Mouse (Mus musculus): ENCODE measurements around the gene Gm49405.

The Gm49405 gene

GRCm38 (mm10) chr19:3996106-3996505, 4.3 kb upstream of the Gm49405 start:
- no peaks in the 10 kb centered on the region for H3K36me3 ChIP-seq (ENCODE audit: control insufficient read depth, insufficient read depth, low read length, poor library complexity, severe bottlenecking)
- H3K27me3 ChIP-seq (ENCODE audit: control insufficient read depth, insufficient read depth, low read length, poor library complexity, severe bottlenecking) = no peaks in the 10 kb centered on the region
- no peak for DNase-seq (ENCODE audit: low read depth, low spot score)

GRCm38 (mm10) chr19:3996747-3997146, 3.7 kb upstream of the Gm49405 start:
- no peak for DNase-seq (ENCODE audit: low read depth, low spot score)
- Histone ChIP-seq H3K36me3 (ENCODE audit: control insufficient read depth, insufficient read depth, low read length, poor library complexity, severe bottlenecking) (no peaks in the 10 kb centered on the region), H3K27me3 (ENCODE audit: control insufficient read depth, insufficient read depth, low read length, poor library complexity, severe bottlenecking) (no peaks in the 10 kb centered on the region)

- Histone ChIP-seq H3K36me3 (ENCODE audit: control insufficient read depth, insufficient read depth, low read length, poor library complexity, severe bottlenecking) (no peaks in the 10 kb centered on the region), H3K27me3 (ENCODE audit: control insufficient read depth, insufficient read depth, low read length, poor library complexity, severe bottlenecking) (no peaks in the 10 kb centered on the region)
- DNase-seq (ENCODE audit: low read depth, low spot score) = no peak
Measured at GRCm38 (mm10) chr19:3997231-3997630, 3.2 kb upstream of the Gm49405 start.

GRCm38 (mm10) chr19:3998335-3998734, 2.1 kb upstream of the Gm49405 start:
- DNase-seq (ENCODE audit: low read depth, low spot score) = no peak
- no peaks in the 10 kb centered on the region for H3K36me3 ChIP-seq (ENCODE audit: control insufficient read depth, insufficient read depth, low read length, poor library complexity, severe bottlenecking)
- H3K27me3 ChIP-seq (ENCODE audit: control insufficient read depth, insufficient read depth, low read length, poor library complexity, severe bottlenecking) = no peaks in the 10 kb centered on the region

- DNase-seq (ENCODE audit: low read depth, low spot score) = no peak
- Histone ChIP-seq H3K27me3 (ENCODE audit: control insufficient read depth, insufficient read depth, low read length, poor library complexity, severe bottlenecking) (no peaks in the 10 kb centered on the region), H3K36me3 (ENCODE audit: control insufficient read depth, insufficient read depth, low read length, poor library complexity, severe bottlenecking) (no peaks in the 10 kb centered on the region)
Measured at GRCm38 (mm10) chr19:3999121-3999730, 1.2 kb upstream of the Gm49405 start.

GRCm38 (mm10) chr19:4000949-4001525, 611 bp downstream of the Gm49405 start:
- DNase-seq (ENCODE audit: low read depth, low spot score) = no peak

GRCm38 (mm10) chr19:4001752-4002151, 1.3 kb downstream of the Gm49405 start:
- Histone ChIP-seq H3K36me3 (ENCODE audit: control insufficient read depth, insufficient read depth, low read length, poor library complexity, severe bottlenecking) (peaks cover 4% of the 10 kb centered on the region; the same call in 1 of the 2 replicates), H3K27me3 (ENCODE audit: control insufficient read depth, insufficient read depth, low read length, poor library complexity, severe bottlenecking) (no peaks in the 10 kb centered on the region)
- no peak for DNase-seq (ENCODE audit: low read depth, low spot score)

More at GRCm38 (mm10) chr19:4000949-4001525, 611 bp downstream of the Gm49405 start:
- H3K36me3 ChIP-seq (ENCODE audit: control insufficient read depth, insufficient read depth, low read length, poor library complexity, severe bottlenecking) = peaks cover under 1% of the 10 kb centered on the region; the same call in 1 of the 2 replicates
- no peaks in the 10 kb centered on the region for H3K27me3 ChIP-seq (ENCODE audit: control insufficient read depth, insufficient read depth, low read length, poor library complexity, severe bottlenecking)

GRCm38 (mm10) chr19:4003112-4003511, 2.7 kb downstream of the Gm49405 start, which contains the start of gene Doc2g:
Gene Doc2g (plus strand): TSS chr19:4003313.
- H3K36me3 ChIP-seq (ENCODE audit: control insufficient read depth, insufficient read depth, low read length, poor library complexity, severe bottlenecking) = peaks cover 7% of the 10 kb centered on the region
- H3K27me3 ChIP-seq (ENCODE audit: control insufficient read depth, insufficient read depth, low read length, poor library complexity, severe bottlenecking) = no peaks in the 10 kb centered on the region
- no peak for DNase-seq (ENCODE audit: low read depth, low spot score)

- no peak for DNase-seq (ENCODE audit: low read depth, low spot score)
- peaks cover 7% of the 10 kb centered on the region for H3K36me3 ChIP-seq (ENCODE audit: control insufficient read depth, insufficient read depth, low read length, poor library complexity, severe bottlenecking)
Measured at GRCm38 (mm10) chr19:4003641-4004040, 3.2 kb downstream of the Gm49405 start.

GRCm38 (mm10) chr19:4004331-4004730, 3.9 kb downstream of the Gm49405 start:
- no peak for DNase-seq (ENCODE audit: low read depth, low spot score)
- Histone ChIP-seq H3K36me3 (ENCODE audit: control insufficient read depth, insufficient read depth, low read length, poor library complexity, severe bottlenecking) (peaks cover 7% of the 10 kb centered on the region), H3K27me3 (ENCODE audit: control insufficient read depth, insufficient read depth, low read length, poor library complexity, severe bottlenecking) (no peaks in the 10 kb centered on the region)

More at GRCm38 (mm10) chr19:4003641-4004040, 3.2 kb downstream of the Gm49405 start:
- H3K27me3 ChIP-seq (ENCODE audit: control insufficient read depth, insufficient read depth, low read length, poor library complexity, severe bottlenecking) = no peaks in the 10 kb centered on the region

GRCm38 (mm10) chr19:4005091-4005490, 4.7 kb downstream of the Gm49405 start:
- DNase-seq (ENCODE audit: low read depth, low spot score) = no peak
- Histone ChIP-seq H3K27me3 (ENCODE audit: control insufficient read depth, insufficient read depth, low read length, poor library complexity, severe bottlenecking) (no peaks in the 10 kb centered on the region), H3K36me3 (ENCODE audit: control insufficient read depth, insufficient read depth, low read length, poor library complexity, severe bottlenecking) (peaks cover 7% of the 10 kb centered on the region)

- DNase-seq (ENCODE audit: low read depth, low spot score) = no peak
- H3K27me3 ChIP-seq (ENCODE audit: control insufficient read depth, insufficient read depth, low read length, poor library complexity, severe bottlenecking) = no peaks in the 10 kb centered on the region
- H3K36me3 ChIP-seq (ENCODE audit: control insufficient read depth, insufficient read depth, low read length, poor library complexity, severe bottlenecking) = peaks cover 7% of the 10 kb centered on the region
Measured at GRCm38 (mm10) chr19:4005971-4006370, 5.5 kb downstream of the Gm49405 start.

GRCm38 (mm10) chr19:4011086-4011485, 10.7 kb downstream of the Gm49405 start:
- DNase-seq (ENCODE audit: low read depth, low spot score) = no peak
- peaks cover 6% of the 10 kb centered on the region for H3K36me3 ChIP-seq (ENCODE audit: control insufficient read depth, insufficient read depth, low read length, poor library complexity, severe bottlenecking)
- H3K27me3 ChIP-seq (ENCODE audit: control insufficient read depth, insufficient read depth, low read length, poor library complexity, severe bottlenecking) = no peaks in the 10 kb centered on the region

GRCm38 (mm10) chr19:4012432-4013022, 12.1 kb downstream of the Gm49405 start, which contains the start of gene Ndufv1:
Gene Ndufv1 (minus strand): TSS chr19:4012806.
- H3K27me3 ChIP-seq (ENCODE audit: control insufficient read depth, insufficient read depth, low read length, poor library complexity, severe bottlenecking) = no peaks in the 10 kb centered on the region

GRCm38 (mm10) chr19:4013066-4013465, 12.6 kb downstream of the Gm49405 start:
- Histone ChIP-seq H3K27me3 (ENCODE audit: control insufficient read depth, insufficient read depth, low read length, poor library complexity, severe bottlenecking) (no peaks in the 10 kb centered on the region), H3K36me3 (ENCODE audit: control insufficient read depth, insufficient read depth, low read length, poor library complexity, severe bottlenecking) (no peaks in the 10 kb centered on the region)
- DNase-seq (ENCODE audit: low read depth, low spot score) = no peak

More at GRCm38 (mm10) chr19:4012432-4013022, 12.1 kb downstream of the Gm49405 start, which contains the start of gene Ndufv1:
- DNase-seq (ENCODE audit: low read depth, low spot score) = peak; percentile 96
- H3K36me3 ChIP-seq (ENCODE audit: control insufficient read depth, insufficient read depth, low read length, poor library complexity, severe bottlenecking) = peaks cover 2% of the 10 kb centered on the region; the same call in 1 of the 2 replicates
